Mouse (Mus musculus): ENCODE measurements around the gene Ruvbl1. TPM values are rescaled to one million over a fixed set of nuclear protein-coding genes. Genes with fewer than 3 reads are reported as not detected.

The Ruvbl1 gene
- total RNA-seq (2021): 10 to 100 TPM; 29.8 to 33.1 TPM
- polyA plus RNA-seq (2012; rRNA removed): 14.7 and 19.4 TPM in 2 replicates
- long read RNA-seq, transcript Ruvbl1-201 (11 exons, 1,675 nt): major isoform, 39 of 43 reads
- long read RNA-seq, partial matches to known transcripts: 3 of 43 reads
- long read RNA-seq, other reads (novel, unspliced or antisense): 1 of 43 reads

- peak; percentile 95 for DNase-seq
Observed at GRCm38 (mm10) chr6:88465181-88465920, at the start of gene Ruvbl1. Gene Ruvbl1 (plus strand): TSS chr6:88465409.

GRCm38 (mm10) chr6:88416130-88416758, 49.0 kb upstream of the Ruvbl1 start:
- no peak for DNase-seq

GRCm38 (mm10) chr6:88431202-88431601, 34.0 kb upstream of the Ruvbl1 start:
- DNase-seq: peak; percentile 28

- DNase-seq: no peak
Observed at GRCm38 (mm10) chr6:88435609-88436008, 29.6 kb upstream of the Ruvbl1 start.

- no peak for DNase-seq
Observed at GRCm38 (mm10) chr6:88439056-88439455, 26.2 kb upstream of the Ruvbl1 start.

GRCm38 (mm10) chr6:88442551-88442950, 22.7 kb upstream of the Ruvbl1 start:
- no peak for DNase-seq

- no peak for DNase-seq
Observed at GRCm38 (mm10) chr6:88443446-88443845, 21.8 kb upstream of the Ruvbl1 start.

GRCm38 (mm10) chr6:88444076-88444750, 21.0 kb upstream of the Ruvbl1 start:
- DNase-seq: no peak

- DNase-seq: no peak
Observed at GRCm38 (mm10) chr6:88445661-88446060, 19.5 kb upstream of the Ruvbl1 start.

- peak; percentile 89 for DNase-seq
Observed at GRCm38 (mm10) chr6:88446063-88447002, 18.9 kb upstream of the Ruvbl1 start, which contains the start of gene Eefsec. Gene Eefsec (minus strand): TSS chr6:88446539.

- DNase-seq: no peak
Observed at GRCm38 (mm10) chr6:88447454-88447853, 17.8 kb upstream of the Ruvbl1 start.

- no peak for DNase-seq
Observed at GRCm38 (mm10) chr6:88454545-88454944, 10.7 kb upstream of the Ruvbl1 start.

- no peak for DNase-seq
Observed at GRCm38 (mm10) chr6:88469878-88470277, 4.7 kb downstream of the Ruvbl1 start.

GRCm38 (mm10) chr6:88480421-88480820, 15.2 kb downstream of the Ruvbl1 start:
- no peak for DNase-seq

- peak; percentile 31 for DNase-seq
Observed at GRCm38 (mm10) chr6:88483111-88483510, 17.9 kb downstream of the Ruvbl1 start.

- no peak for DNase-seq
Observed at GRCm38 (mm10) chr6:88483913-88484312, 18.7 kb downstream of the Ruvbl1 start.

- peak; percentile 65 for DNase-seq
Observed at GRCm38 (mm10) chr6:88485378-88485777, 20.2 kb downstream of the Ruvbl1 start.

GRCm38 (mm10) chr6:88486893-88487292, 21.7 kb downstream of the Ruvbl1 start:
- peak; percentile 62 for DNase-seq

GRCm38 (mm10) chr6:88489026-88489425, 23.8 kb downstream of the Ruvbl1 start:
- DNase-seq: no peak

- no peak for DNase-seq
Observed at GRCm38 (mm10) chr6:88489834-88490233, 24.6 kb downstream of the Ruvbl1 start.

- DNase-seq: peak; percentile 28
Observed at GRCm38 (mm10) chr6:88490629-88491354, 25.6 kb downstream of the Ruvbl1 start.
